Mouse (Mus musculus): ENCODE measurements around the gene Lexm.

Lexm gene

GRCm38 (mm10) chr4:106542211-106542610 lies 74.8 kb downstream of the Lexm start:
- no peak for DNase-seq (ENCODE audit: low spot score in 2 of 2)

DNA sequence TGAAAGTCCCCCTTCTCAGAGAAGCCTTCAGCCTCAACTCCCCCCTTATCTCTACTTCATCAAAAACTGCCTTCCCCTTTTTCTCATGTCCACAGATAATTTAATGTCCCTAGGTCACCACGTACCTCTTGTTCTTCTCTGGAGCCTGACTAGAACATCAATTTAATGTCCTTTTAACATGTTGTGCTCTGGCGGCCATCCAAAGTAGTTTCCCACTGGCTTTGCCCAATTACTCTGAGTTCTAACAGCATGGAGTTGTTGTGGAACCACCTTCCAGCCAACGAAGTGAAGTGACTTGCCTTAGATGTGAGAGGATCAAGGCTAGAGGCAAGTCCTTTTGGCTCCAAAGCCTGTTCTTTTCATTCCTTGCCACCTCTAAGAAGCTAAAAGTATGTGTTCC lies 75.5 kb downstream of the Lexm start:
- DNase-seq (ENCODE audit: low spot score in 2 of 2), result no peak

Data from frontal cortex, postnatal 14 days (tissue).